Mouse (Mus musculus) G1E (cell line): Measurements from ENCODE around the gene Racgap1.

ENCODE experiments used
- CTCF ChIP-seq: IDR thresholded peaks from 2 replicates; pipeline ENCODE4 v1.5.1; 2012; ENCODE audit warnings: low read depth, low read length, inconsistent platforms, mixed read lengths
- GATA1 ChIP-seq: IDR thresholded peaks from 2 replicates; pipeline ENCODE4 v1.6.1; 2012; ENCODE audit warnings: borderline replicate concordance, low read length, inconsistent platforms, mixed read lengths
- GATA2 ChIP-seq: IDR thresholded peaks from 2 replicates; pipeline ENCODE4 v1.6.1; 2012; ENCODE audit warnings: low read depth, low read length, inconsistent platforms, borderline replicate concordance
- POLR2AphosphoS5 ChIP-seq: IDR thresholded peaks from 2 replicates; pipeline ENCODE4 v1.6.1; 2012; ENCODE audit warnings: low read depth, low read length, inconsistent platforms; ENCODE audit not compliant: insufficient replicate concordance
- TAL1 ChIP-seq: conservative IDR thresholded peaks from 2 replicates; pipeline ENCODE4 v1.6.1; 2012; ENCODE audit warnings: low read depth, low read length, inconsistent platforms, mixed read lengths

GRCm38 (mm10) chr15:99658437-99658836 lies 7.0 kb upstream of the Racgap1 start:
- TF ChIP-seq CTCF: no peak
- TF ChIP-seq GATA1: no peak
- no peak for TF ChIP-seq POLR2AphosphoS5
- no peak for TF ChIP-seq GATA2
- no peak for TF ChIP-seq TAL1
